Mouse (Mus musculus): ENCODE data around the gene Creb1.
"Not testable (repeated sequence)": the region's sequence is repeated elsewhere in the genome, so short reads cannot be mapped to it uniquely, and the experiment has no call there.

Gene Creb1

GRCm38 (mm10) chr1:64543750-64544149, 11.3 kb downstream of the Creb1 start:
- no peak for DNase-seq (ENCODE audit: low read depth)

GRCm38 (mm10) chr1:64546070-64546469, 13.6 kb downstream of the Creb1 start:
- no peak for DNase-seq (ENCODE audit: low read depth)

GRCm38 (mm10) chr1:64549380-64549779, 16.9 kb downstream of the Creb1 start:
- DNase-seq (ENCODE audit: low read depth) = no peak

- DNase-seq (ENCODE audit: low read depth) = no peak
Observed at GRCm38 (mm10) chr1:64551908-64552307, 19.5 kb downstream of the Creb1 start.

DNA sequence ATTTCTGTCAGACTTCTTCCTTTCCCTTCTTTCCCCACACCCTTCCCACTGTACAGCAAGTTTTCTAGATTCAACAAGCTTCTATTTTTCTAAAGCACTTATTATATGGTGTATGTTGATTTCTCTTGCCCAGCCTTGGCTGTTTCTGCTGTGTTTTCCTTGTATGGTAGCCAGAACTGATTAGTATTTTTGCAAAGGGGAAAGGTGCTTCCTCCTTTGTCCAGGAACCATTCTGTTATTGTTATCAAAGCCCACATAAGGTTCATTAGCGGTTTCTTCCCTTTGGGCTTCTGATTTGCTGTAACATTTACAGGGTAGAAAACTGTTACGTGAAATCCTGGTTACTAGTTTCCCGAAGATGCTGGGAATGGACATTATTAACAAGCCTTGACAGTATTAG, 27.7 kb downstream of the Creb1 start:
- DNase-seq (ENCODE audit: low read depth) = no peak

GRCm38 (mm10) chr1:64568206-64568605, 35.8 kb downstream of the Creb1 start:
- no peak for DNase-seq (ENCODE audit: low read depth)

DNA sequence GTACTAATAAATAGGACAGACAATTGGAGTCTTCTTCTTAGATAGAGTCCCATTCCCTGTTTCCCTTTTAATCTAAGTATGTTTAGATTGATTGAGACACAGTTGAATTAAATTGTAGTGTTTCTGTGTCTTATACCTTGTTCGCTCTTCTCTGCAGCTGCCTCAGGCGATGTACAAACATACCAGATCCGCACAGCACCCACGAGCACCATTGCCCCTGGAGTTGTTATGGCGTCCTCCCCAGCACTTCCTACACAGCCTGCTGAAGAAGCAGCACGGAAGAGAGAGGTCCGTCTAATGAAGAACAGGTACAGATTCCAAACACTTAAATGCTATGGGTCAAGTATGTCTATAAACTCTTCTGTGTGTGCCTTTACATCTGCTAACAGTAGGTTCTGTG, 43.6 kb downstream of the Creb1 start:
- DNase-seq (ENCODE audit: low read depth) = no peak

DNA sequence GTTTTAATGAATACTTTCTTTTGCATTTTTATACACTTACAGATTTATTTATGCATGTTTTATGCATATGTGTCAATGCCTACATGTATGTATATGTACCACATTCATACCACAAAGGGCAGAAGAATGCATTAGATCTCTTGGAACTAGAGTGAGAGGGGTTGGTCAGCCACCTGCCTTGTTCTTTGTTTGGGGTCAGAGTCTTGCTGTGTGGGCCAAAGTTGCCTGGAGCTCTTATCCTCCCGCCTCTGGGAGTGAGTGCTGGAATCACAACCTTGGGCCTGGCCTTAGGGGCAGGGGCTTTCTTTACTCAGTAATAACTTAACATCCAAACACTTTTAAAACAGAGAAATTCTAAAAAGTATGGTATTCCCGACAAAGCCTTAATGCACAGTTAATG, 44.3 kb downstream of the Creb1 start:
- no peak for DNase-seq (ENCODE audit: low read depth)

GRCm38 (mm10) chr1:64577911-64578310, 45.5 kb downstream of the Creb1 start:
- not testable (repeated sequence) for DNase-seq (ENCODE audit: low read depth)

GRCm38 (mm10) chr1:64578801-64579200, 46.4 kb downstream of the Creb1 start:
- DNase-seq (ENCODE audit: low read depth) = no peak

GRCm38 (mm10) chr1:64598926-64599325, 66.5 kb downstream of the Creb1 start:
- DNase-seq (ENCODE audit: low read depth) = no peak

DNA sequence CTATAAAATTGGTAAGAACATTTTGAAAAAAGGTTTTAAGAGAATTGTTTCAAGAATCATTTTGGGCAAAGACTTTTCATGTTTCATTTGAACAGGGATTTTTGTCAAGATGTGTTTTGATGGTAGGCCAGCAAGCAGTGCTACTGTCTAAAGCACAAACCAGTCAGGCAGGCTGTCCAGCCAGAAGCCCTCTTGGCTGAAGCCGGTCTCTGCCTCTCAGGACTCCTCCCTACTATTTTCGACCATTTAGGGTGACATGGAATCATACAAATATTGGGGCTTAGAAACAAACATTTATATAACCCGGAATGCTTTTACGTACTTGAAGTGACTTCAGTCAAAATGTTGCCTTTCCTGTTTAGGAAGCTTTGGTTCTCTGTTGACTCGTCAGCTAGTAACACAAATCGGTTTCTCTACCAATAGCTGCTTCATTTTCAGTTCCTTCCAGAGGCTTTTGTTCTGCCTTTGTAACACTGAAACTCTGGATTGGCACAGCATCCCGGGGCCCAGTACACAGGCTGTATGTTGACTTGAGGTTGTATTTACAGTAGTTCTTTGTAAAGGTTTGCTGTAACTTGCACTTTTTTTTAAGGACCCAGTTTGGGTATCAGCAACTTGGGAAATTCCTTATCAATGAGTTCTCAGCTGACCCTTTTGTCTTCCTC, 68.1 kb downstream of the Creb1 start:
- DNase-seq (ENCODE audit: low read depth) = no peak

- no peak for DNase-seq (ENCODE audit: low read depth)
Observed at GRCm38 (mm10) chr1:64601242-64601842, 68.9 kb downstream of the Creb1 start.

- DNase-seq (ENCODE audit: low read depth) = no peak
Observed at GRCm38 (mm10) chr1:64603381-64603780, 70.9 kb downstream of the Creb1 start.

- DNase-seq (ENCODE audit: low read depth) = no peak
Observed at GRCm38 (mm10) chr1:64609145-64609544, 76.7 kb downstream of the Creb1 start.

DNA sequence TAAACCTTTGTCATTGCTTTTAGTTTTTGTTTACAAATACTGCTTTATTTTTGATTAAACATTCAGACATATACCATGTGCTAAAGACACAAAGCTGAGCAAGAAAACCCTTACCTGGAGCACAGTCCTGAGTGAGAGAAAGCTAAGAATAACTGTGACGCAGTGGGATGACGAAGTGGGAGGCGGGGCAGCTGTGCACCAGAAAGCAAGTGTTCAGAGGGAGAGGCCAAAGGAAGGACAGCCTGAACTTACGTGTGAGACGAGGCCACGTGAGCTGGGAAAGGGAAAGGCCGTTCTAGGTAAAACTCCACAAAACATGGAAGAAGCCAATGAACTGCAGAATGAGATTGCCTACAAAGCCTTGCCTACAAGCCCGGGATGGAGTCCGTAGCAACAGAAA, 77.5 kb downstream of the Creb1 start:
- DNase-seq (ENCODE audit: low read depth) = no peak

DNA sequence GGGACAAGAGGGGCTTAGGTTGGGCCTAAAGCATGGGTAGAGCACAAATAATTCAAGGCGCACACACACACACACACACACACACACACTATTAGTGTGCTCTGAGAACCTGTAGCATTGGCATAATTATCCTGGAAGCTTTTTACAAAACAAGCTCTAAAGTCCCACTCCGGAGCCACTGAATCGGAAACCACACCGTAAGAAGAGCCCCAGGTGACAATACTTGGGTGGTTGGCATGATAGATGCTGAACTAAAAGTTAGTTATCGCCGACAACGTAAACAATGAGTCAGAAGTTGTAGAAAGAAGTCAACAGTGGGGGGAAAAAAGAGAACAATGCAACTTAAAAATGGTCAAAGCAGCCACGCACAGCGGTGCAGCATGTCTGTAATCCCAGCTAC, 81.9 kb downstream of the Creb1 start:
- DNase-seq (ENCODE audit: low read depth) = no peak

DNA sequence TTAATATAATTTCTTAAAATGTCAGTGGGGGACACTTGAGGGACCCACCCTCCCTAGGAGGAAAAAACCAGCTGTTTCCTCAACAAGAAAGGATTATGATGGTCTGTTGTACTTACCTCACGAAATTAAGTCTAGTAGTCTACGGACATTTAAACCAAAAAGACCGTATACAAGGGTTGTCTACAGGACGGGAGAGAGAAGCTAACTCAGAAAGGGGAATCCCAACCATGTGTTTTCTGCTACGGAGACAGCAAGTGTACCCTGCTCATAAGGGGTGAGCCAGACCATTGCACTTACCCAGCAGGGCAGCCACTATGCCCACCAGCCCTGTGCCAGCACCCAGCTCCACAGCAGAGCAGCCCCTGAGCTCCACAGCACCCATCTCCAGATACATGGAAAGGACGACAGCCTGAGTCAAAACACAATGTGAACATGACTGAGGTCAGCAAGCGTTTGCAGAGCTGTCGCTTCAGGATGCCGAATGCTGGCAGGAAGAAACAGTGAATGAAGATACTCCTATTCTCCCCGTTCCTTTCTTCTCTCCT, 82.4 kb downstream of the Creb1 start:
- DNase-seq (ENCODE audit: low read depth) = no peak

GRCm38 (mm10) chr1:64615531-64615991, 83.1 kb downstream of the Creb1 start:
- DNase-seq (ENCODE audit: low read depth) = no peak

GRCm38 (mm10) chr1:64616076-64616475, 83.6 kb downstream of the Creb1 start:
- DNase-seq (ENCODE audit: low read depth) = no peak

DNA sequence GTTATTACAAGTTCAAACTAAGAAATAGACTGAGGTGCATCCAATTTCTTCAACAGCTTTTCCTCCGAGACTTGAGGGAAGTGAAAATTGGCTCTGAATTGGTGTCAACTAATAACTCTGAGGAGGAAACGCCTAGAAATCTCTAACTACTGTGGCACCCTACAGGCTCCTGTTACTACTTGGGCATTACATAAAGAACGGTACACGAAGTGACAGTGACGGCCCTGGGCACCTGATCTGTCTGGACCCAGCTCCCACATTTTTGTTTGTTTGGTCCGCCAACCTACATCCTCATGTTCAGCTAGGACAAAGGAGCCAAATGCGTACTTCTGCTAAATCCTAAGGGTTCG, 84.1 kb downstream of the Creb1 start:
- no peak for DNase-seq (ENCODE audit: low read depth)

DNA sequence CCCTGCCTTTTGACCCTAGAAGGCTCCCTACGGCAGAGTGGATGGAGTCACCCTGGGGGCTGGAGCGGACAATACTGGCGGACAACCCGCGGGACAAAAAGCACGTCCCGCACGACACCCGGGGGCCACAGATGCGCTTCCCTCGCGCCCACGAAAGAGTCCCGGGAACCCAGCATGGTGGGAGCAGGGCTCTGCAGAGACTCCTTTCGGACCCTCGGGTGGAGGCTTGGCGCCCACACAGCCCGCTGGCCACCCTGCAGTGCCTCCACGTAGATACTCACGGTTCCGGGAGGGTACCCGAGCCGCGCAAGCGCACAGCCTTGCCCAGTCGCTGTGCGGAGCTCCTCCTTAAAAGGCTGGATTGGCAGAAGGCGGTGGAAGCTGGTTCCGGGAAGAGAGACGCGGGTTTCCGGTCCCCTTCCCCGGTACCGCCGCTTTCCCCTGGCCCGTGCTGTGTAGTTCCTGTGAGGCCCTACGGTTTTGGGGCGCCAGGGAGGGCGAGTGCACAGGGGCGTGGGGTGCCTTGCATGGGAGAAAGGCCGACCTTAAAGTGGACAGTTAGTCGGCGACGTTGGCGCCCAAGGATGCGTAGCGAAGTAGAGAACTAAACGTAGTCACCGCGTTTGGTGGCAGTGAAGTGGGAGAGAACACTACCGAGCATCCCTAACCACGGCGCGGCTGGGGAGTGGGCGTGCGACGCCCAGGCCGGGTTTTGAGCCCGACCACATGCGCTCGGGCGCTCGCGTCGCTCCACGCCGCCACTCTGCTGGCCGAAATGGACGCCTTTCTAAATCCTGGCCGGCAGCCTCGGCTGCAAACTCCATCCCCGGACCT, 84.7 kb downstream of the Creb1 start, which contains the start of gene Mettl21a:
Gene Mettl21a, minus strand, starts transcription at position 362 of the 834 bp plus-strand sequence.
- no peak for DNase-seq (ENCODE audit: low read depth)

GRCm38 (mm10) chr1:64617715-64617984, 85.2 kb downstream of the Creb1 start:
- DNase-seq (ENCODE audit: low read depth) = no peak

All from fibroblast of lung, adult 2 months (primary cell).